Mouse (Mus musculus) adrenal gland, postnatal 25 days (tissue): ENCODE measurements around the gene B4galt1. TPM values are rescaled to one million over a fixed set of nuclear protein-coding genes. Genes with fewer than 3 reads are reported as not detected.

Experiments used
- DNase-seq: peaks from one replicate; pipeline ENCODE4 v3.0.0; 2021; ENCODE audit warnings: mixed read lengths
- total RNA-seq: library from RNA; stranded (reverse); gene quantifications from 2 replicates; pipeline ENCODE4 v1.2.3, GENCODE M21; 2021

B4galt1 gene
- total RNA-seq, 1 experiment from 2014 or later: 91.5 TPM

- DNase-seq: no peak
These were observed 16.4 kb upstream of the B4galt1 start for GRCm38 (mm10) chr4:40870206-40870605.

GRCm38 (mm10) chr4:40868554-40869232 lies 14.9 kb upstream of the B4galt1 start:
- peak; percentile 79 for DNase-seq

GRCm38 (mm10) chr4:40864361-40864760 lies 10.6 kb upstream of the B4galt1 start:
- no peak for DNase-seq

GRCm38 (mm10) chr4:40863340-40863739 lies 9.5 kb upstream of the B4galt1 start:
- DNase-seq: no peak

- no peak for DNase-seq
These were observed 7.3 kb upstream of the B4galt1 start for GRCm38 (mm10) chr4:40861131-40861530.

GRCm38 (mm10) chr4:40857824-40858346 lies 4.1 kb upstream of the B4galt1 start:
- no peak for DNase-seq

GRCm38 (mm10) chr4:40856571-40856970 lies 2.8 kb upstream of the B4galt1 start:
- no peak for DNase-seq

GRCm38 (mm10) chr4:40854387-40854933 lies 655 bp upstream of the B4galt1 start:
- DNase-seq: no peak

- no peak for DNase-seq
These were observed 792 bp downstream of the B4galt1 start for GRCm38 (mm10) chr4:40852861-40853564.

GRCm38 (mm10) chr4:40852249-40852781 lies 1.5 kb downstream of the B4galt1 start:
- no peak for DNase-seq

- DNase-seq: no peak
These were observed 2.0 kb downstream of the B4galt1 start for GRCm38 (mm10) chr4:40851763-40852248.

GRCm38 (mm10) chr4:40851031-40851762 lies 2.6 kb downstream of the B4galt1 start:
- DNase-seq: no peak

GRCm38 (mm10) chr4:40850582-40850981 lies 3.2 kb downstream of the B4galt1 start:
- DNase-seq: peak; percentile 57

- DNase-seq: no peak
These were observed 4.3 kb downstream of the B4galt1 start for GRCm38 (mm10) chr4:40849518-40849917.

GRCm38 (mm10) chr4:40848246-40848645 lies 5.6 kb downstream of the B4galt1 start:
- DNase-seq: no peak

- DNase-seq: no peak
These were observed 6.6 kb downstream of the B4galt1 start for GRCm38 (mm10) chr4:40847160-40847559.

GRCm38 (mm10) chr4:40846143-40846931 lies 7.5 kb downstream of the B4galt1 start:
- no peak for DNase-seq

- peak; percentile 43 for DNase-seq
These were observed 8.7 kb downstream of the B4galt1 start for GRCm38 (mm10) chr4:40844811-40845751.

GRCm38 (mm10) chr4:40844251-40844721 lies 9.5 kb downstream of the B4galt1 start:
- DNase-seq: no peak

GRCm38 (mm10) chr4:40843726-40844125 lies 10.1 kb downstream of the B4galt1 start:
- DNase-seq: no peak
